Mouse (Mus musculus): ENCODE results near the gene Duox1. TPM values are rescaled to one million over a fixed set of nuclear protein-coding genes. Genes with fewer than 3 reads are reported as not detected.

Duox1 gene
- polyA plus RNA-seq, 1 experiment from 2014 or later = not detected

DNA sequence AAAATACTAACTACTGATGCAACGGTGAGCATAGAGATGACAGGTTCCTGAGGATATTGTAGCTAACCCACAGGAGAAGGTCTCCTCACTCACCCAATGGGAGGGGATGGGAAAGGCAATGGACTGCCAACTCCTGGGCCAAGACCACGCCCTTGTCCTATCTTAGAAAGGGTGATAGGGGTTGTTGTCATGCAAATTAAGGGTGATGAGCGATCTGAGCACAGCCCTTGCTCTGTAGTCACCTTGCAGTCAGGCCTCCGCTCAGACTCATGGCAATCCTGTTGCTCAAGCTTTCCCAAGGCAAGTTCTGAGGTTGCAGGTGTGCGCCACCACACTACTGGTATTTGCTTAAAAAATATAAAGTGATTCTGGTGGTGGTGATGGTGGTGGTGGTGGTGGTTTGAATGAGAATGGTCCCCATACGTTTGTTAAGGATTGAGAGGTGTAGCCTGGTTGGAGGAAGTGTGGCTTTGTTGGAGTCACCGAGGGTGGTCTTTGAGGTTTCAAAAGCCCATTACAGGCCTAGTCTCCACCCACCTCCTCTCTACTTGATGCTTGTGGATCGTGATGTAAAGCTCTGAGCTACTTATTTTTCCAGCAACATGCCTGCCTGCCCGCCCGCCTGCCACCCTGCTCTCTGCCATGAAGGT lies 54.8 kb downstream of the Duox1 start:
- H3K4me2 ChIP-seq = no peak overlapping the region

DNA sequence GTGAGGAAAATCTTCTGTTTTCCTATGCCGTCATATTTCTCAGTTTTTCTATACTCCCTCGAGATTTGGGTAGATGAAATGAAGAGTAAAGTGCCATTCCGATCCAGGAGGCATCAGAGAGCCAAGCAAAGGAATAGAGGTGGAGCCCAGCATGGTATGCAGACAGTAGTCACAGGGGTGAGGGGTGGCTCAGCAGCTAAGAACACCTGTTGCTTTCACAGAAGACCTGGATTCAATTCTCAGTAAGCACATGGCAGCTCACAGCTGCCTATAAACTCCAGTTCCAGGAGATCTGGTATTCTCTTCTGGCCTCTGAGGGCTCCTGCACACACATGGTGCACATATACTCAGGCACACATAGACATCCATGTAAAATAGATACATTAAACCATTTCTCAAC lies 56.6 kb downstream of the Duox1 start:
- peaks cover 5% of the 10 kb centered on the region for H3K4me1 ChIP-seq (ENCODE audit: insufficient read depth)
- H3K36me3 ChIP-seq (ENCODE audit: insufficient read depth) = no peaks in the 10 kb centered on the region
- H3K27ac ChIP-seq (ENCODE audit: low read depth) = no peak overlapping the region
- no peak for ATAC-seq (ENCODE audit: insufficient read depth)
- no peak overlapping the region for H3K9ac ChIP-seq
- H3K27me3 ChIP-seq (ENCODE audit: insufficient read depth, low read length) = no peaks in the 10 kb centered on the region
- TF ChIP-seq CTCF (IDR thresholded peaks at IDR 0.05; ENCODE audit: low read depth) = no peak
- H3K4me2 ChIP-seq = no peak overlapping the region
- no peak for DNase-seq
- no peak overlapping the region for H3K4me3 ChIP-seq (ENCODE audit: low read depth, low read length)
- WGBS = 59% methylated on average over 3 of the region's 3 CpGs
- no peaks in the 10 kb centered on the region for H3K9me3 ChIP-seq (ENCODE audit: low read depth, low read length)

More for the DNA sequence above, 54.8 kb downstream of the Duox1 start:
- Histone ChIP-seq H3K36me3 (ENCODE audit: insufficient read depth) (no peaks in the 10 kb centered on the region), H3K9ac (no peak overlapping the region), H3K4me3 (ENCODE audit: low read depth, low read length) (no peak overlapping the region), H3K27me3 (ENCODE audit: insufficient read depth, low read length) (no peaks in the 10 kb centered on the region), H3K9me3 (ENCODE audit: low read depth, low read length) (no peaks in the 10 kb centered on the region), H3K4me1 (ENCODE audit: insufficient read depth) (peaks cover 12% of the 10 kb centered on the region), H3K27ac (ENCODE audit: low read depth) (no peak overlapping the region)
- TF ChIP-seq CTCF (IDR thresholded peaks at IDR 0.05; ENCODE audit: low read depth) = no peak
- WGBS = 37% methylated on average over 10 of the region's 10 CpGs
- DNase-seq = no peak
- ATAC-seq (ENCODE audit: insufficient read depth) = no peak

DNA sequence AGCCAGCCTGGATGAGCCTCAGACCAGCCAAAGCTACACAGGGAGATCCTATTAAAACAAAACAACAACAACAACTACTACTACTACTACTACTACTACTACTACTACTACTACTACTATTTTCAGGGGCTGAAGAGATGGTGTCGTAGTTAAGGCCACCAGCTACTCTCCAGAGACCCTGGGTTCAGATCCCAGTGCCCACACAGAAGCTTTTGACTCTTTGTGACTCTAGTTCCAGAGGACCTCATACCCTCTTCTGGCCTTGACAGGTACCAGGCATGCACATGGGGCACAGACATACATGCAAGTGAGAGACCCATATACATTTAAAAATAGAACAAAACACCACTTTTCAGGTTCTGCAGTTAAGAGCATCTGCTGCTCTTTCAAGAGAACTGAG lies 57.1 kb downstream of the Duox1 start:
- Histone ChIP-seq H3K36me3 (ENCODE audit: insufficient read depth) (no peaks in the 10 kb centered on the region), H3K9ac (no peak overlapping the region), H3K9me3 (ENCODE audit: low read depth, low read length) (no peaks in the 10 kb centered on the region), H3K4me1 (ENCODE audit: insufficient read depth) (peaks cover under 1% of the 10 kb centered on the region), H3K4me2 (no peak overlapping the region), H3K4me3 (ENCODE audit: low read depth, low read length) (no peak overlapping the region), H3K27me3 (ENCODE audit: insufficient read depth, low read length) (no peaks in the 10 kb centered on the region), H3K27ac (ENCODE audit: low read depth) (no peak overlapping the region)
- 71% methylated on average over 1 of the region's 1 CpGs for WGBS
- DNase-seq = no peak
- TF ChIP-seq CTCF (IDR thresholded peaks at IDR 0.05; ENCODE audit: low read depth) = no peak
- no peak for ATAC-seq (ENCODE audit: insufficient read depth)

DNA sequence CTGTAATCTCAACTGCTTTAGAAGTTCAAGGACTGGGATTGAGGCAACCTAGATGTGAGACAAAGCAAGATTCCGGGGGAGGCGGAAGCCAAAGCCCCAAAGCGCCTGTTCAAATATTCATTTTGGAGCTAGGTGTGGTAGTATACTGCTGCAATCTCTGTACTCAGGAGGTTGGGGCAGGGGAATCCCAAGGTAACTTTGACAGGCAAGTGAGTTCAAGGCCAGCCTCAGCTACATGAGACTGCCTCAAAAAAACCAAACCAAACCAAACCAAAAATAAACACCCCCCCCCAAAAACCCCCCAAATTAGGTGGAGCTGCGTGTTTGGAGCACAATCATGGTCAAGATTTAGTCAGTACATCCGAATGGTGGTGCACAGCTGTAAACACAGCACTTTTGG lies 58.5 kb downstream of the Duox1 start:
- Histone ChIP-seq H3K36me3 (ENCODE audit: insufficient read depth) (no peaks in the 10 kb centered on the region), H3K9me3 (ENCODE audit: low read depth, low read length) (no peaks in the 10 kb centered on the region), H3K4me1 (ENCODE audit: insufficient read depth) (no peaks in the 10 kb centered on the region), H3K4me2 (no peak overlapping the region), H3K27me3 (ENCODE audit: insufficient read depth, low read length) (no peaks in the 10 kb centered on the region), H3K9ac (no peak overlapping the region), H3K27ac (ENCODE audit: low read depth) (no peak overlapping the region), H3K4me3 (ENCODE audit: low read depth, low read length) (no peak overlapping the region)
- DNase-seq (peak; percentile 5), ATAC-seq (ENCODE audit: insufficient read depth) (no peak)
- WGBS = 71% methylated on average over 5 of the region's 5 CpGs
- TF ChIP-seq CTCF (IDR thresholded peaks at IDR 0.05; ENCODE audit: low read depth) = no peak

DNA sequence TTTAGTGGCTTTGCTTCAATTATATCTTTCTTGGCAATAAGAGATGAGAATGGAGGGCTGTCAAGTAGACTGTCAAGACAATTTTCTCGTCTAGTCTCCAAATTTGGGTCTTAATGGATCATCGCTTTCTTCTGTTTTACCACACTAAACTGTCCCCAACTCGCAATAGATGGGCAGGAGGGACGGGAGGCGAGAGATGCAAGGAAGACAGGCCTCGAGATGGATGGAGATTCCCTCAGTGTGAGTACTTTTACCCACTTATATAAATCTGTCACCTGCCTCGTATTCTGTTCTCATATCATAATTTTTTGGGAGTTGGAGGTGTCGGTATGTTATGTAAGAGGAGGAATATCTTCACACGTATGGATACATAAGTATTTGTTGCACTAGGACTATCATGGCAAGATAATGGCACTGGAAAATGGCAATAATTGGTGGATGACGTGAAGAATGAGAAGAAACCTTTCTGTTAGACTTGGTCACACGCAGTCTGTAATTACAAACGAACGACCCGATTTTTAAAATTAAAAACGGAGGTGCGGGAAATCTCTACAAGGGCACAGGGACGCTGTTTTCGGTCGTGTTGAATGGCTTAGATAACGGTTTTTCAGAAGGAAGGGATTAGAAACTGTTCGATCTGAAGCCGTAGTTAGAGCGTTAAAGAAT lies 59.3 kb downstream of the Duox1 start:
- no peaks in the 10 kb centered on the region for H3K4me1 ChIP-seq (ENCODE audit: insufficient read depth)
- ATAC-seq (ENCODE audit: insufficient read depth) (no peak), DNase-seq (peak; percentile 53)
- H3K27me3 ChIP-seq (ENCODE audit: insufficient read depth, low read length) = no peaks in the 10 kb centered on the region
- no peak overlapping the region for H3K27ac ChIP-seq (ENCODE audit: low read depth)
- TF ChIP-seq CTCF (IDR thresholded peaks at IDR 0.05; ENCODE audit: low read depth) = no peak
- H3K4me2 ChIP-seq = peak overlapping the region; percentile 55
- H3K9me3 ChIP-seq (ENCODE audit: low read depth, low read length) = no peaks in the 10 kb centered on the region
- WGBS = 20% methylated on average over 23 of the region's 23 CpGs
- H3K9ac ChIP-seq = peak overlapping the region; percentile 35
- peak overlapping the region; percentile 64 for H3K4me3 ChIP-seq (ENCODE audit: low read depth, low read length)
- H3K36me3 ChIP-seq (ENCODE audit: insufficient read depth) = no peaks in the 10 kb centered on the region

DNA sequence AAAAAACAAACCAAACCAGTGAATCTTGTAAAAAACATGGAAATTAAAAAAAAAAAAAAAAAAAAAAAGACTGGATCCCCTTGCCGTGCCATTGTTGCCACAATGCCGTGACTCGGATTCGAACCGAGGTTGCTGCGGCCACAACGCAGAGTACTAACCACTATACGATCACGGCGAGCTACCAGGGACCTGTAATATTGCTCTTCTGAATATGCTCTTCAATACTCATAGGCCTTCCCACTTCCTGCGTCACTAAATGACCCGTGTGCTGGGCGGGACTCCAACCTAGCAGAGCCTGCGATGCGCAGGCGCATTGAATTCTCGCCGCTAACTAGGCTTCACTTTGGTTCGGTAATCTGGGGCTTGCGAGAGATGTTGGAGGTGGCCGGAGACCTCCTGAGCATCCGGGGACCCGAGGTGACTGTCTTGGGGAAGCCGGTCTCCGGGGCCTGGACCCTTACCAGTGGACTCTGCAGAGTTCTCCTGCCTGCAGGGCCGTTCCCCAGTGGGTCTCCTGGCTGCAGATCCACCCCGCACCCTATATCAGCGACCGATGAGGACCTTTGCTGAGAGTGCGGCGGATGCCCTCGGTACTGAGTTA lies 60.0 kb downstream of the Duox1 start:
- TF ChIP-seq CTCF (IDR thresholded peaks at IDR 0.05; ENCODE audit: low read depth) = no peak
- ATAC-seq (ENCODE audit: insufficient read depth) (peak; percentile 71), DNase-seq (peak; percentile 99)
- Histone ChIP-seq H3K27ac (ENCODE audit: low read depth) (peak overlapping the region; percentile 91), H3K27me3 (ENCODE audit: insufficient read depth, low read length) (no peaks in the 10 kb centered on the region), H3K4me2 (peak overlapping the region; percentile 90), H3K4me3 (ENCODE audit: low read depth, low read length) (peak overlapping the region; percentile 64), H3K9me3 (ENCODE audit: low read depth, low read length) (no peaks in the 10 kb centered on the region), H3K36me3 (ENCODE audit: insufficient read depth) (no peaks in the 10 kb centered on the region), H3K9ac (peak overlapping the region; percentile 63), H3K4me1 (ENCODE audit: insufficient read depth) (no peaks in the 10 kb centered on the region)
- WGBS = 2% methylated on average over 32 of the region's 32 CpGs

DNA sequence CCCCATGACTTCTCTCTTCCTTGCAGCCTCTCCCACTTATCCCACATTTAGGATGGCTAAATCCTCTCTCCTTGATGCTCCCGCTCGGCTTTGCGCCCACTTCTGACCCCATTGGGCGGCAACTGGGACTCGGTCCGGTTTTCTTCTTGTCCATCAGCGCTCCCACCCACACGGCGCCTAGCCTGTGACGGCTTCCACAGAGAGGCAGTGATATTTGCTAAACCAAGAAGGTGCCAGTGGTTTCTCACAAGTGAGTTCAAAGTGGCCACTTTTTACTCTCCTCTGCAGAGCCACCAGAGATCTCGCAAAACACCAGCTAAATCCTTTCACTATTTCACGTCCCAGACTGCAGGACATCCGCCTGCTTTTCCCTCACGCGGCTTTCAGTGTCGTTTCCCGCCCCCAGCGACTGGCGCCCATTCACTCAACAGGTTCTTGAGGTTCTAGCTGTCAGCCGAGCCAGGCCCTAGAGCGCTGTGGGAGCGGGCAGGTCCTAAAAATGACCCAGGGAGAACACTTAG lies 60.6 kb downstream of the Duox1 start:
- no peaks in the 10 kb centered on the region for H3K27me3 ChIP-seq (ENCODE audit: insufficient read depth, low read length)
- no peak for TF ChIP-seq CTCF (IDR thresholded peaks at IDR 0.05; ENCODE audit: low read depth)
- H3K4me2 ChIP-seq = peak overlapping the region; percentile 90
- DNase-seq (peak; percentile 73), ATAC-seq (ENCODE audit: insufficient read depth) (0 out of 2 replicates have a peak, but pooled peaks have one; percentile 4)
- peak overlapping the region; percentile 91 for H3K27ac ChIP-seq (ENCODE audit: low read depth)
- H3K36me3 ChIP-seq (ENCODE audit: insufficient read depth) = no peaks in the 10 kb centered on the region
- H3K4me3 ChIP-seq (ENCODE audit: low read depth, low read length) = peak overlapping the region; percentile 64
- peak overlapping the region; percentile 63 for H3K9ac ChIP-seq
- no peaks in the 10 kb centered on the region for H3K9me3 ChIP-seq (ENCODE audit: low read depth, low read length)
- H3K4me1 ChIP-seq (ENCODE audit: insufficient read depth) = no peaks in the 10 kb centered on the region
- WGBS = under 1% methylated on average over 22 of the region's 22 CpGs
